Mouse (Mus musculus): ENCODE data around the gene Mrpl46. TPM values are rescaled to one million over a fixed set of nuclear protein-coding genes. Genes with fewer than 3 reads are reported as not detected.

The Mrpl46 gene
- total RNA-seq (2023) = 10 to 100 TPM; 25.0 to 31.5 TPM

GRCm38 (mm10) chr7:78782639-78783581 is at the start of gene Mrpl46, which contains the start of gene Mrps11:
Gene Mrpl46, minus strand, starts transcription at chr7:78783531.
Gene Mrps11, plus strand, starts transcription at chr7:78783119.

DNA sequence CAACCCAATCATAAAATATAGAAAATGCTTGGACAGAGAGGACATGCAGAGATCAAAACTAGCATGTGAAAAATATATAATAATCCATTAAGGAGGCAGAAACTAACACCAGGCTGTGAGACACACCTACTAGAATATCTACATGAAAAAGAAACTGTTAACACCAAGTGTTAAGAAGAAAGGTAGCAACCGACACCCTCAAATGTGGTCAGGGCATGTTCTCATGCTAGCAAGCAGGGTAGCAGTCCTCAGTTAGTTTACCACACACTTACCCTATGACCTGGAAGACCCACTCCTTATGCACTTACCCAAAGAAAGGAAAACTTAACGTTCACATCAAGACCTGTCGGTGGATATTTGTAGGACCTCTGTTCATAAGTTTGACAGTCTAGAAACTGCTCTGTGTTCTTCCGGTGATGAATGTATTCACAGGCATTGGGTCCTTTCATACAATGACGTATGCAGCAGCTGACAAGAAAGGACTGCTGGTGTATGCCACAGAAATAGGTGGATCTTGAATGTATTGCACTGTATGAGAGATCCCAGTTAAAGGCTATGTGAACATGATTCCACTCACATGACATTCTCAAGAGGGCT is 45.6 kb downstream of the Mrpl46 start, which contains the start of gene Ntrk3:
TSS of gene Ntrk3 (minus strand) at position 399 of the 597 bp plus-strand sequence.

Other genes starting within 250 kb of the Mrpl46 start
- gene Ntrk3, start 45.5 kb downstream of the Mrpl46 start, total RNA-seq (2023) = 10 to 100 TPM; 21.4 to 27.1 TPM
- 10 to 100 TPM; 25.6 to 33.0 TPM for gene Mrps11, start 412 bp downstream of the Mrpl46 start, total RNA-seq (2023)
- 10 to 100 TPM; 17.9 to 18.2 TPM for gene Det1, start 63.7 kb upstream of the Mrpl46 start, total RNA-seq (2023)
- gene Aen, start 112.3 kb upstream of the Mrpl46 start, total RNA-seq (2023) = 10 to 100 TPM; 30.9 to 48.6 TPM
- gene Isg20, start 129.9 kb upstream of the Mrpl46 start, total RNA-seq (2023) = 10 to 100 TPM; 13.7 to 16.0 TPM